Mouse (Mus musculus) gastrocnemius, postnatal 4 days (tissue): ENCODE measurements at regions not wholly inside any gene's neighbourhood (a gene's known extent, or its start where the extent isn't known, plus 50 kb on each side); places are given as distances from the start of the nearest gene placed in this dataset.
"Not testable (repeated sequence)": the region's sequence is repeated elsewhere in the genome, so short reads cannot be mapped to it uniquely, and the experiment has no call there.

Source experiments
- DNase-seq, 2 experiments: peaks; one replicate each; pipeline ENCODE4 v3.0.0; 2021 to 2022; ENCODE audit warnings: low spot score in 2 of 2, mixed read lengths in 2 of 2

- no peak for DNase-seq
These were observed 112.6 kb upstream of the Klf4 start for GRCm38 (mm10) chr4:55644895-55645294.

- DNase-seq = no peak
These were observed 102.8 kb upstream of the Klf4 start for GRCm38 (mm10) chr4:55634946-55635511.

GRCm38 (mm10) chr4:55631157-55631556, 98.9 kb upstream of the Klf4 start:
- no peak for DNase-seq

- DNase-seq = not testable (repeated sequence)
These were observed 97.9 kb upstream of the Klf4 start for GRCm38 (mm10) chr4:55630215-55630614.

GRCm38 (mm10) chr4:55624779-55625178, 92.5 kb upstream of the Klf4 start:
- no peak for DNase-seq

GRCm38 (mm10) chr4:55623151-55623760, 91.0 kb upstream of the Klf4 start:
- no peak for DNase-seq

GRCm38 (mm10) chr4:55622651-55623050, 90.4 kb upstream of the Klf4 start:
- DNase-seq = no peak

- DNase-seq = no peak
These were observed 87.6 kb upstream of the Klf4 start for GRCm38 (mm10) chr4:55619891-55620290.

GRCm38 (mm10) chr4:55615808-55616207, 83.5 kb upstream of the Klf4 start:
- DNase-seq = no peak

GRCm38 (mm10) chr4:55613523-55613922, 81.3 kb upstream of the Klf4 start:
- no peak for DNase-seq

- DNase-seq = no peak
These were observed 78.7 kb upstream of the Klf4 start for GRCm38 (mm10) chr4:55610998-55611397.

GRCm38 (mm10) chr4:55609214-55609613, 76.9 kb upstream of the Klf4 start:
- DNase-seq = no peak

GRCm38 (mm10) chr4:55605541-55605940, 73.3 kb upstream of the Klf4 start:
- no peak for DNase-seq

- DNase-seq = no peak
These were observed 72.6 kb upstream of the Klf4 start for GRCm38 (mm10) chr4:55604915-55605314.

- no peak for DNase-seq
These were observed 71.7 kb upstream of the Klf4 start for GRCm38 (mm10) chr4:55603821-55604435.

- DNase-seq = no peak
These were observed 62.9 kb upstream of the Klf4 start for GRCm38 (mm10) chr4:55595203-55595602.

- no peak for DNase-seq
These were observed 62.4 kb upstream of the Klf4 start for GRCm38 (mm10) chr4:55594699-55595098.

GRCm38 (mm10) chr4:55593132-55593531, 60.9 kb upstream of the Klf4 start:
- DNase-seq = no peak

GRCm38 (mm10) chr4:55586212-55586611, 53.9 kb upstream of the Klf4 start:
- DNase-seq = no peak

- no peak for DNase-seq
These were observed 51.3 kb upstream of the Klf4 start for GRCm38 (mm10) chr4:55583589-55583988.
